Mouse (Mus musculus) hindbrain, embryonic 13.5 days (tissue): ENCODE measurements at regions not wholly inside any gene's neighbourhood (a gene's known extent, or its start where the extent isn't known, plus 50 kb on each side); places are given as distances from the start of the nearest gene placed in this dataset.

Source experiments
- ATAC-seq: fragments of 200-750 bp; cut with Nextera tagmentation; 2 replicates; pipeline ENCODE4 v1.8.0; 2017; ENCODE audit warnings: moderate TSS enrichment; ENCODE audit not compliant: low FRiP score
- H3K27ac ChIP-seq: fragments of 300-500 bp; sonication (generic); 2 replicates; pipeline ENCODE4 v1.5.1; 2015; ENCODE audit warnings: inconsistent platforms, mild to moderate bottlenecking, moderate library complexity
- H3K27me3 ChIP-seq: fragments of 300-500 bp; sonication (generic); 2 replicates; pipeline ENCODE4 v1.6.1; 2015; ENCODE audit warnings: mild to moderate bottlenecking, inconsistent platforms
- H3K36me3 ChIP-seq: fragments of 300-500 bp; sonication (generic); 2 replicates; pipeline ENCODE4 v1.6.1; 2015; ENCODE audit warnings: mild to moderate bottlenecking, inconsistent platforms
- H3K4me1 ChIP-seq: fragments of 300-500 bp; sonication (generic); replicated peaks from 2 replicates; pipeline ENCODE4 v1.6.1; 2015; ENCODE audit warnings: inconsistent platforms
- H3K4me2 ChIP-seq: fragments of 300-500 bp; sonication (generic); 2 replicates; pipeline ENCODE4 v1.6.1; 2015; ENCODE audit warnings: inconsistent platforms, mild to moderate bottlenecking, moderate library complexity
- H3K4me3 ChIP-seq: fragments of 300-500 bp; sonication (generic); 2 replicates; pipeline ENCODE4 v1.5.1; 2015; ENCODE audit warnings: mild to moderate bottlenecking, inconsistent platforms
- H3K9ac ChIP-seq: fragments of 300-500 bp; sonication (generic); 2 replicates; pipeline ENCODE4 v1.6.1; 2015; ENCODE audit warnings: mild to moderate bottlenecking, inconsistent platforms
- H3K9me3 ChIP-seq: fragments of 300-500 bp; sonication (generic); 2 replicates; pipeline ENCODE4 v1.6.1; 2016; ENCODE audit warnings: inconsistent platforms
- WGBS: fragments of 180-500 bp; shearing (Covaris S2); methylation state at CpG from one replicate; pipeline ENCODE4 v1.1.7; 2015; 5-methylcytosine and 5-hydroxymethylcytosine counted together

- H3K9me3 ChIP-seq: no peaks in the 10 kb centered on the region
- no peaks in the 10 kb centered on the region for H3K36me3 ChIP-seq
- 75% methylated on average over 17 of the region's 17 CpGs for WGBS
- no peak overlapping the region for H3K4me2 ChIP-seq
- no peak for ATAC-seq
- no peak overlapping the region for H3K9ac ChIP-seq
- no peak overlapping the region for H3K4me3 ChIP-seq
- H3K27ac ChIP-seq: no peak overlapping the region
- peaks cover 7% of the 10 kb centered on the region for H3K4me1 ChIP-seq
- no peaks in the 10 kb centered on the region for H3K27me3 ChIP-seq
These were observed 394.4 kb upstream of the Tmpo start for GRCm38 (mm10) chr10:91575323-91576064.

GRCm38 (mm10) chr10:91572796-91573195 lies 391.7 kb upstream of the Tmpo start:
- no peaks in the 10 kb centered on the region for H3K36me3 ChIP-seq
- WGBS: 54% methylated on average over 7 of the region's 7 CpGs
- peaks cover 6% of the 10 kb centered on the region; the same call in 1 of the 2 replicates for H3K4me1 ChIP-seq

GRCm38 (mm10) chr10:91569046-91569445 lies 387.9 kb upstream of the Tmpo start:
- Histone ChIP-seq H3K4me1 (peaks cover 6% of the 10 kb centered on the region; the same call in 1 of the 2 replicates), H3K27ac (no peak overlapping the region), H3K9me3 (no peaks in the 10 kb centered on the region), H3K36me3 (no peaks in the 10 kb centered on the region), H3K9ac (no peak overlapping the region), H3K27me3 (no peaks in the 10 kb centered on the region), H3K4me3 (no peak overlapping the region), H3K4me2 (no peak overlapping the region)
- 75% methylated on average over 6 of the region's 6 CpGs for WGBS
- no peak for ATAC-seq

More at GRCm38 (mm10) chr10:91572796-91573195, 391.7 kb upstream of the Tmpo start:
- Histone ChIP-seq H3K4me2 (no peak overlapping the region), H3K4me3 (no peak overlapping the region), H3K9me3 (no peaks in the 10 kb centered on the region), H3K27me3 (no peaks in the 10 kb centered on the region), H3K27ac (no peak overlapping the region), H3K9ac (no peak overlapping the region)
- ATAC-seq: no peak

- H3K36me3 ChIP-seq: no peaks in the 10 kb centered on the region
- no peaks in the 10 kb centered on the region for H3K9me3 ChIP-seq
- H3K4me2 ChIP-seq: no peak overlapping the region
- WGBS: 46% methylated on average over 7 of the region's 7 CpGs
- ATAC-seq: no peak
- no peak overlapping the region for H3K27ac ChIP-seq
- peaks cover 6% of the 10 kb centered on the region; the same call in 1 of the 2 replicates for H3K4me1 ChIP-seq
- H3K4me3 ChIP-seq: no peak overlapping the region
- no peaks in the 10 kb centered on the region for H3K27me3 ChIP-seq
- no peak overlapping the region for H3K9ac ChIP-seq
These were observed 385.1 kb upstream of the Tmpo start for GRCm38 (mm10) chr10:91566116-91566774.

- H3K27ac ChIP-seq: no peak overlapping the region
- WGBS: 67% methylated on average over 5 of the region's 5 CpGs
- H3K4me1 ChIP-seq: peaks cover 5% of the 10 kb centered on the region; the same call in 1 of the 2 replicates
- H3K27me3 ChIP-seq: no peaks in the 10 kb centered on the region
- H3K4me2 ChIP-seq: no peak overlapping the region
- ATAC-seq: no peak
- no peak overlapping the region for H3K9ac ChIP-seq
- H3K36me3 ChIP-seq: no peaks in the 10 kb centered on the region
- no peaks in the 10 kb centered on the region for H3K9me3 ChIP-seq
- H3K4me3 ChIP-seq: no peak overlapping the region
These were observed 378.2 kb upstream of the Tmpo start for GRCm38 (mm10) chr10:91559307-91559706.

GRCm38 (mm10) chr10:91548071-91548470 lies 367.0 kb upstream of the Tmpo start:
- H3K27me3 ChIP-seq: no peaks in the 10 kb centered on the region
- H3K36me3 ChIP-seq: no peaks in the 10 kb centered on the region
- no peak overlapping the region for H3K4me3 ChIP-seq
- H3K4me2 ChIP-seq: no peak overlapping the region
- WGBS: 79% methylated on average over 4 of the region's 4 CpGs
- H3K9me3 ChIP-seq: no peaks in the 10 kb centered on the region
- H3K4me1 ChIP-seq: peaks cover 18% of the 10 kb centered on the region
- ATAC-seq: no peak
- H3K27ac ChIP-seq: no peak overlapping the region
- H3K9ac ChIP-seq: no peak overlapping the region

GRCm38 (mm10) chr10:91546140-91546539 lies 365.0 kb upstream of the Tmpo start:
- Histone ChIP-seq H3K27me3 (no peaks in the 10 kb centered on the region), H3K36me3 (no peaks in the 10 kb centered on the region), H3K9ac (no peak overlapping the region), H3K4me1 (peaks cover 31% of the 10 kb centered on the region), H3K4me3 (no peak overlapping the region), H3K27ac (peak overlapping the region; percentile 71), H3K9me3 (no peaks in the 10 kb centered on the region), H3K4me2 (no peak overlapping the region)
- 29% methylated on average over 9 of the region's 9 CpGs for WGBS
- ATAC-seq: peak; percentile 76

- Histone ChIP-seq H3K9me3 (no peaks in the 10 kb centered on the region), H3K4me2 (no peak overlapping the region), H3K4me3 (no peak overlapping the region), H3K9ac (no peak overlapping the region), H3K27me3 (no peaks in the 10 kb centered on the region), H3K27ac (peak overlapping the region; percentile 71; the same call in 1 of the 2 replicates), H3K36me3 (no peaks in the 10 kb centered on the region), H3K4me1 (peaks cover 31% of the 10 kb centered on the region)
- no peak for ATAC-seq
- 59% methylated on average over 3 of the region's 3 CpGs for WGBS
These were observed 364.3 kb upstream of the Tmpo start for GRCm38 (mm10) chr10:91545421-91545820.

- Histone ChIP-seq H3K9me3 (no peaks in the 10 kb centered on the region), H3K36me3 (no peaks in the 10 kb centered on the region), H3K27ac (no peak overlapping the region), H3K27me3 (no peaks in the 10 kb centered on the region), H3K9ac (no peak overlapping the region), H3K4me1 (peaks cover 31% of the 10 kb centered on the region), H3K4me3 (no peak overlapping the region), H3K4me2 (no peak overlapping the region)
- WGBS: 90% methylated on average over 3 of the region's 3 CpGs
- no peak for ATAC-seq
These were observed 362.2 kb upstream of the Tmpo start for GRCm38 (mm10) chr10:91543167-91543918.

- ATAC-seq: no peak
- no peak overlapping the region for H3K27ac ChIP-seq
- no peaks in the 10 kb centered on the region for H3K9me3 ChIP-seq
- H3K4me2 ChIP-seq: no peak overlapping the region
- no peaks in the 10 kb centered on the region for H3K36me3 ChIP-seq
- no peak overlapping the region for H3K4me3 ChIP-seq
- 6% methylated on average over 9 of the region's 9 CpGs for WGBS
- no peak overlapping the region for H3K9ac ChIP-seq
- H3K4me1 ChIP-seq: peaks cover 34% of the 10 kb centered on the region
- H3K27me3 ChIP-seq: no peaks in the 10 kb centered on the region
These were observed 361.1 kb upstream of the Tmpo start for GRCm38 (mm10) chr10:91542201-91542604.

- WGBS: 14% methylated on average over 8 of the region's 8 CpGs
- Histone ChIP-seq H3K9me3 (no peaks in the 10 kb centered on the region), H3K27me3 (no peaks in the 10 kb centered on the region), H3K9ac (no peak overlapping the region), H3K4me1 (peaks cover 12% of the 10 kb centered on the region), H3K4me3 (no peak overlapping the region), H3K4me2 (no peak overlapping the region), H3K27ac (no peak overlapping the region), H3K36me3 (no peaks in the 10 kb centered on the region)
- ATAC-seq: no peak
These were observed 356.1 kb upstream of the Tmpo start for GRCm38 (mm10) chr10:91537241-91537640.

GRCm38 (mm10) chr10:91535392-91535791 lies 354.3 kb upstream of the Tmpo start:
- peaks cover 6% of the 10 kb centered on the region; the same call in 1 of the 2 replicates for H3K4me1 ChIP-seq
- no peaks in the 10 kb centered on the region for H3K9me3 ChIP-seq
- no peak overlapping the region for H3K9ac ChIP-seq
- no peaks in the 10 kb centered on the region for H3K36me3 ChIP-seq
- H3K4me3 ChIP-seq: no peak overlapping the region
- WGBS: 75% methylated on average over 2 of the region's 2 CpGs
- no peak overlapping the region for H3K27ac ChIP-seq
- no peak overlapping the region for H3K4me2 ChIP-seq
- no peaks in the 10 kb centered on the region for H3K27me3 ChIP-seq
- no peak for ATAC-seq
